Mouse (Mus musculus) left cerebral cortex, adult 11 months (tissue): ENCODE results near the gene Jdp2.

Source experiments
- DNase-seq: peaks from one replicate; pipeline ENCODE4 v3.0.0; 2022; ENCODE audit warnings: low spot score

Gene Jdp2

GRCm38 (mm10) chr12:85598611-85599477, at the start of gene Jdp2:
Jdp2 (plus strand) TSS chr12:85599027.
- DNase-seq = peak; percentile 69

GRCm38 (mm10) chr12:85549661-85550060, 49.2 kb upstream of the Jdp2 start:
- no peak for DNase-seq

GRCm38 (mm10) chr12:85550435-85550834, 48.4 kb upstream of the Jdp2 start:
- DNase-seq = no peak

- DNase-seq = no peak
Observed at GRCm38 (mm10) chr12:85559299-85559698, 39.5 kb upstream of the Jdp2 start.

- DNase-seq = no peak
Observed at GRCm38 (mm10) chr12:85565441-85565840, 33.4 kb upstream of the Jdp2 start.

- DNase-seq = no peak
Observed at GRCm38 (mm10) chr12:85568298-85568697, 30.5 kb upstream of the Jdp2 start.

- DNase-seq = no peak
Observed at GRCm38 (mm10) chr12:85569393-85570157, 29.3 kb upstream of the Jdp2 start.

- no peak for DNase-seq
Observed at GRCm38 (mm10) chr12:85570158-85570540, 28.7 kb upstream of the Jdp2 start.

- DNase-seq = no peak
Observed at GRCm38 (mm10) chr12:85571312-85571711, 27.5 kb upstream of the Jdp2 start.

GRCm38 (mm10) chr12:85572047-85572475, 26.8 kb upstream of the Jdp2 start:
- no peak for DNase-seq

- no peak for DNase-seq
Observed at GRCm38 (mm10) chr12:85574806-85575495, 23.9 kb upstream of the Jdp2 start.

- no peak for DNase-seq
Observed at GRCm38 (mm10) chr12:85575496-85575840, 23.4 kb upstream of the Jdp2 start.

- DNase-seq = no peak
Observed at GRCm38 (mm10) chr12:85581261-85582066, 17.4 kb upstream of the Jdp2 start.

- no peak for DNase-seq
Observed at GRCm38 (mm10) chr12:85582067-85582316, 16.8 kb upstream of the Jdp2 start.

GRCm38 (mm10) chr12:85585761-85586258, 13.0 kb upstream of the Jdp2 start:
- no peak for DNase-seq

- DNase-seq = no peak
Observed at GRCm38 (mm10) chr12:85589870-85590382, 8.9 kb upstream of the Jdp2 start.

GRCm38 (mm10) chr12:85592943-85593342, 5.9 kb upstream of the Jdp2 start:
- DNase-seq = no peak

GRCm38 (mm10) chr12:85594390-85594789, 4.4 kb upstream of the Jdp2 start:
- no peak for DNase-seq

GRCm38 (mm10) chr12:85598053-85598452, 774 bp upstream of the Jdp2 start:
- no peak for DNase-seq

- DNase-seq = no peak
Observed at GRCm38 (mm10) chr12:85599478-85600152, 788 bp downstream of the Jdp2 start.

GRCm38 (mm10) chr12:85600637-85601036, 1.8 kb downstream of the Jdp2 start:
- no peak for DNase-seq
